Mouse (Mus musculus) skeletal muscle tissue, adult 2 months (tissue): ENCODE results near the gene Rnd2.
"Not testable (repeated sequence)": the region's sequence is repeated elsewhere in the genome, so short reads cannot be mapped to it uniquely, and the experiment has no call there.

ENCODE experiments used
- DNase-seq: peaks from one replicate; pipeline ENCODE4 v3.0.0-alpha.2; 2012; ENCODE audit warnings: low read depth, low spot score

Rnd2 gene

DNA sequence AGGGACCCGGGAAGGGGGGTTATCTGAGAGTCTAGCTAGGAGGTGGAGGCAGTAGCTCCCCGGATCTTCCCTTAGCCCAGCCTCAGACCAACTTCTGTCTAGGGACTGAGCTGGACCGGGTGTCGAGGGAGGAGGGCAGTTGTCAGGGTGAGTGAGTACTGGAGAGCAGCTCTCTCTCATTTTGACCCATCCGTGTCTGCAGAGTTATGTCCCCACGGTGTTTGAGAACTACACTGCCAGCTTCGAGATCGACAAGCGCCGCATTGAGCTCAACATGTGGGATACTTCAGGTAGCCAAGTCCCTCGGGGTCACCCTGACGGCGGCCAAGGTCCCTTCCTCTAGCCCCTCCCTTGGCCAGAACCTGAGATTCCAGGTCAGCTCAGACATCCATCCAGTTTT, 3.9 kb downstream of the Rnd2 start:
- DNase-seq: no peak

DNA sequence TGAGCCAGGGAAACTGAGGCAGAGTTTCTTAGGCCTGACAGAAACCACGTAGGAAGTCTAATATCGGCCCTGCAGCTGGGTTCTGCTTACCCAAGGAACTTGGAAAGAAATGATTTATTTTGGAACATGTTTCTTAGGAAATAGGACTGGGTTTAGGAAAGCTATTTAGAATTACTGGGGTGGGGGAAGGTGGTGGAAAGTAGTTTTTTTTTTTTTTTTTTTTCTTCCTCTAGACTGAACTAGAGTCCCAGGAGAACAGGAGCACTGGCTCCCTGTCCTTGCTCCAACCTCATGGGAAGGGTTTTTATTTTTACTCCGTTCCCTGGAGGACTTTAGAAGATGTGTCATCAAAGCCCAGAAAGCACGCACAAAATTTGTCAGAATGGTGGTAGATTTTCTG, 4.4 kb downstream of the Rnd2 start:
- no peak for DNase-seq

DNA sequence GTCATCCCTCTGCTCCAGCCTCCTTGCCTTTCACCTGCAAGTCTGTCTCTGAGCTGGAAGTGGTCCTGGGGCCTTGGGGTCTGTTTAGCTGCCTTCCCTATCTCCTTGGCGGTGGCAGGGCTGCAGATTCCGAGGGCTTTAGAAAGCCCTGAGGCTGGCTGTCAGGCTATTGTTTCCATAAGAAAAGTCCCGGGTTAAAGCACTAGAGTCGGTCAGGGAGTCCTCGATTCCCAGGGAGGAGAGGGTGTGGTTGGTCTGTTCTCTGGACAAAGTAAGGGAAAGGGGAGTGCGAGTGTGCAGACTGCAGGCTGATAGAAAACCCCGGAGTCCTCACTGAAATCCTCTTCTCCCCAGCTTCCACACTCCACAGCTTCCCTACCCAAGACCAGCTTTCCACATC, 5.4 kb downstream of the Rnd2 start:
- no peak for DNase-seq

DNA sequence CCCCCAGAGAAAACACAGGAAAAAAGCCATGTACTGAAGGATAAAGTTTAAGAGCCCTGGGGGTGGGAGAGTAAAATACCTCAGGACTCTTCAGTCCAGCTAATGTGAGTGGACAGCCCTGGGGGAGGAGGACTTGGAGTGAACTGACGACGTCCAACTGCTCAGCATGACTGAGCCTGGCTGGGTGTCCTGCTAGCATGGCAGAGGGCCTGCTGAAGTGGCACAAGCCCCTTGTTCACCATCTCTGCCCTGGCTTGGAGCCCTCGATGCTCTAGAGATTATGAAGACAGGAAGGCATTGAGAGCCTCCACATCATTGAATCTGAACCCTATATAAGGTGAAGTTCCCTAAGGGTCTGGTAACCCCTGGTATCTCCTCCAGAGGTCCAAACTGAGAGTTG, 7.1 kb downstream of the Rnd2 start:
- DNase-seq: no peak

DNA sequence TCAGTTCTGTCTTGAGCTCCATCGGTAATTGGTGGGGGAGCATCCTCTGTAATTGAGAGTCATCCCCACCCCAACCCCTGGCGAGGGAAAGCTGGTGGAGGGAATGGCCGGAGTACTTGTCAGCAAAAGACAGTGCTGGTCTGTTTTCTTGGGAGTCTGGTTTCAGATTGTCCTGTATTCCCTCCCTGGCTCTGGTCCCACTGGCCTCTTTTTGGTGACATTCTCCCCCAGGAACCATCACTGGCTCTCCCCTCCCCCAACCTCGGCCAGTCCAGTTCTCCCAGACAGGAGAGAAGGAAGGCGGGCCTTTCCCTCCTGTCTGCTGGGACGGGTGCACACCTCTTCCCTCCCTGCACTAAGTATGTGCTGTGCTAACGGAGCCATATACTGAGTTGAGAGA, 7.5 kb downstream of the Rnd2 start:
- no peak for DNase-seq

DNA sequence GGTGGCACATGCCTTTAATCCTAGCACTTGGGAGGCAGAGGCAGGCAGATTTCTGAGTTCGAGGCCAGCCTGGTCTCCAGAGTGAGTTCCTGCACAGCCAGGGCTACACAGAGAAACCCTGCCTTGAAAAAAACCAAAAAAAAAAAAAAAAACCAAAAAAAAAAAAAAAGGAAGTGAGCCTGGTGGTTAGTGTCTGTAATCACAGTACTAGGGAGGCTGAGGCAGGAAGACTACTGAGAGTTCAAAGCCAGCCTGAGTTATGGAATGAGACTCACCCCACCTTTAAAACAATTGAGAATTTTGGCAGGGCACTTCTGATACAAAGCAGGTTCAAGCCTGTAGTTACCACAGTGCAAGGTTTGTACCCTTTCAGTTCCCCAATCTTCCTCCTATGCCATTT, 8.9 kb downstream of the Rnd2 start:
- not testable (repeated sequence) for DNase-seq

DNA sequence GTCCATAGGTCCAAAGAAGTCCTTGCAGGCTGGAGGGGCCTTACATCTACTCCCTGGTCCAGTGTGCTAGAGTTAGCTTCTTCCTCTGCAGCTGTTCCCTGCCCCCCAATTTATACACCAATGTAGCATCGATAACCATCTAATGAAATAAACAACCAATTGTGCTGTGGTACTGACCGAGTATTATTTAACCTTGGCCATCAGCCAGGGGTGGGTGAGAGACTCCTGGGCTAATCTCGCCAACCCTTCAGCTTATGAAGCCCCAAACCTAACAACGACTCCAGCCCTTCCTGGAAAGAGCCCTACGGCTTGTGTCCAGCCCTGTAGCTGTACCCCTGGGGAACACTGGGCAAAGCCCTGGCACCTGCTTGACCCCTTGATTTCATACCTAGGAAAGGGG, 9.5 kb downstream of the Rnd2 start:
- no peak for DNase-seq

DNA sequence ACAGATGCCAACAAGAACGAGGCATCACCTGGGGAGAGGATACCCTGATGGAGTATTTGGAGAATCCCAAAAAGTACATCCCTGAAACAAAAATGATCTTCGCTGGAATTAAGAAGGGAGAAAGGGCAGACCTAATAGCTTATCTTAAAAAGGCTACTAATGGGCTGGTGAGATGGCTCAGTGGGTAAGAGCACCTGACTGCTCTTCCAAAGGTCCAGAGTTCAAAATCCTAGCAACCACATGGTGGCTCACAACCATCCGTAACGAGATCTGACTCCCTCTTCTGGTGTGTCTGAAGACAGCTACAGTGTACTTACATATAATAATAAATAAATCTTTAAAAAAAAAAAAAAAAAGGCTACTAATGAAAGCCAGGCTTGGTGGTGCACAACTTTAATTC, 11.6 kb downstream of the Rnd2 start:
- DNase-seq: not testable (repeated sequence)

DNA sequence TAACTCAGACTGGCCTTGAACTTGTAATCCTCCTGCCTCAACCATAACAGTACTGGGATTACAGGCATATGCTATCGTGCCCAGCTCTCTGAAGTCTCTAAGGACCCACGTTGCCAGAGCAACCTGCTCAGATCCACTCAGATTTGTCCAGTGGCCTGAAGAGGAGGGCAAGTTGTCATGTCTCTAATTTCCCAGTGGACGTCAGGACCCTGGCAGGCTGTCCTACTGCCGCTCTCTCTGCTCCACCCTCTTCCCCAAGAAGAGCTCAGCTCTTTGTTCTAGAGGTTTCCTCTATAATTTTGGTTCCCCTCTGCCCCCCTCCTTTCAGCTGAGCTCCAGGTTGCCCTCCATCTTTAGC, 12.4 kb downstream of the Rnd2 start:
- no peak for DNase-seq

DNA sequence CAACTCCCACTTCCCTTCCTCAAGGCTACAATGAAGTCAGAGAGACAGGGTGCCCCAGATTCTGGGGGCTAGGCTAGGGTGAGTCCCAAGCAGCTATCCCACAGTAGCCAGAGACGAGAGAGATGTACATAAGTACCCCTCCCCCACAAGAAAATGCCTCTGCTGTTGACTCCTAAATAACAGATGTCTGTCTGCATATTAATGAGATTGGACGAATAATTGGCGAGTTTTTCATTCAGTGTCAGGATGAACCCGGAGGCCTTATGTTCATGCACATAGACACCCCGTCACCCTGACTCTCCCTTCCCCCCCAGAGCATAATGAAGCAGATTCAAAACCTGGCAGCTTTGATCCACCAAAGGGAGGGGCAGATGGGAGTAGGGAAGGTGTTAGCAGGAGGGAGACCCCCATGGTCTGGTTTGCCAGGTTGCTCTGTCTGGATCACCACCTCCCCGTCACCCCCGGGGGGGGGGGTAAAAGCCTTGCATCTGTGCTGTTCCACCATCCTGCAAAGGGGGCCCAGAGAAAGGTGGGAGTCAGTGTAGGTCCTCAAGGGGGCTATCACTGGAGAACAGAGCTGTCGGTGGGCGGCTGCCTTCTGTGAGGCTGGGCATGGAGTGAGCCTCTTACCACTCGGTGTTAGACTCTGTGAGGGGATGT, 12.9 kb downstream of the Rnd2 start:
- DNase-seq: no peak

DNA sequence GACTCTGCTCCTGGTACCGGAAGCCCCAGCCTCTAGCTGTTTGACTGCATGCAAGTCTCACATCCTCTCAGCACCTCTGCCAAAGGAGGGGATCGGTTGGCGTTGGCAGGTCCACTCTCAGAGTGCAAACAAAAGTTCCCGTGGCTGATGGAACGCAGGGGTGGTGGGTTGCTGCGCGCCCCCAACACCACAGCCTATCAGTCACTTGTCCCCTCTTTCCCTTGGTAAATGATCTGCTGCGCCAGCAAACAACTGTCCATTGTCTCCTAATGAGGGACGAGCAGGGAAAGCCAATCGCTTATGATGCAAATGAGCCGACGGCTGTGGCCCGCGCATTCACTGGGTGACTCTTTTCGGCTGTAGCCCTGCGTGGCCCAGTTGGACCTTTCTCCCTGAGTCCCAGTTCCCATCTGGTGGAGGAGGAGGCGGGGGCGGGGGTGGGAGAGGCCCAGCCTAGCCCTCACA, 14.4 kb downstream of the Rnd2 start:
- DNase-seq: no peak

DNA sequence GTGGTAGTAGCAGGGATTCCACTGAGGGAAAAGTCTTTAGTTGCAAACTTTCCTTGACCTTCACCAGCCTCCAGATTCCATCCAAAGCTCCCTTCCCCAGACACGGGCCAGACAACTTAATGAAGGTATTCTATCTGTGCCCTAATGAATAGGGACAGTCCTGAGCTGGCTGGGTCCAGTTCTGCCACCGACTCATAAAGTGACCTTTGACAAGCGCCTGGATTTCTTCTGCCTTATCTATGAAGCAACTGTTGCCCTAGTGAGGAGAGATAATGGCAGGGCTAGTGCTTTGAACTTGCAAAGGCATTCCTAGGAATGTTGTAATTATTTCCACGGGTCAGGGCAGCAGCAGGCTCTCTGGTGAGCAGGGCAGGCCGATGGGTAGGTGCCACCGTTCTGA, 16.1 kb downstream of the Rnd2 start:
- DNase-seq: no peak

DNA sequence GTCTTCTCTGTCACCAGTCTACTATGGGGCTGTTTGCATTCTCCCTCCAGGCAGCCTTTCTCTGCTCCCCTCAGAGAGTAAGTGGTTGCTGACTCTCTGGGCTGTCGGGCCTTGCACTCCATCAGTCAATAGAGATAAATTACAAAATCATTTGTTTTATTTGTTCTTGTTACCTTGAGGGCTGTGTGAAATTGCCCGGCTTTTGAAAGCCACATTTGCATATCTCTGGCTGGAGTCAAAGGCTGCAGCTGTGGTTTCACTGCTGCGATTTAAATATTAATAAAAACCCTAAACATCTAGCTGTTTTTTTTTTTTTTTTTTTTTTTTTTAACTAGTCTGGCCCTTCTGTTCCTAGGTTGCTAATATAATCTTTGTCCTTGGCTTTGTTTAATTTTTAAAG, 19.0 kb downstream of the Rnd2 start:
- no peak for DNase-seq

DNA sequence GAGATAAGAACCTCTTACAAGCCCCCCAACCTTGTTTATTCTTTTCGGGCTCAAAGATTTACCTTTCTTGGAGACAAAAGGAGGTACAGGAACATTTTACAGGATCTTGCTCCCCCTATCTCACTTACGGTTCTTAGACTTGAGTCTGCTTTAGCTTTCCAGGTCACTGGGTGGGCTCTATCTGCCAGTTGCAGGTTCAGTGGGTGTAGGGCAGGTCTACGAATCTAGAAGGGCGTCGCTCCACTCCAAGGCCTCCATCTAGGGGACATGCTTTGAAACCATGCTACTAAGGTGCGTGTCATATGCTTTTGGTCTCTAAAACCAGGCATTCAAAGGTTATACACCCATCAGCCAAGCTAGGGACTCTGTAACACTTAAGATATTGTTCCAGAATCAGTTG, 19.4 kb downstream of the Rnd2 start:
- no peak for DNase-seq

DNA sequence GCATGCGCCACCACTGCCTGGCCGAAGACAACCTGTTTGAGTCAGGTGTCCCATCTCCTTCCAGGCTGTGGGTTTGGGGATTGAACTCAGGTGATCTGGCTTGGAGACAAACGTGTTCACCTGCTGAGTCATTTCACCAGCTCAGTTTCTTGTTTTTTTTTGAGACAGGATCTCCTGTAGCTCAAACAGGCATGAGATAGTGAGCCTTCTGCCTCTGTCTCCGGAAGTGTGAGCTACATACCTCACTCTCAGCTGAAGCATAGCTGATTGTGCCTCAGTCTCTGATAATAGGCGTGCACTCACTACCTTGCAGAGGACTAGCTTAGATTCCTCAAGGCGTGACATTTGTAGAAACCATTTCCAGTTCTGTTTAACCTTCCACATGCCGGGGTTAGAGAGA, 20.0 kb downstream of the Rnd2 start:
- no peak for DNase-seq

DNA sequence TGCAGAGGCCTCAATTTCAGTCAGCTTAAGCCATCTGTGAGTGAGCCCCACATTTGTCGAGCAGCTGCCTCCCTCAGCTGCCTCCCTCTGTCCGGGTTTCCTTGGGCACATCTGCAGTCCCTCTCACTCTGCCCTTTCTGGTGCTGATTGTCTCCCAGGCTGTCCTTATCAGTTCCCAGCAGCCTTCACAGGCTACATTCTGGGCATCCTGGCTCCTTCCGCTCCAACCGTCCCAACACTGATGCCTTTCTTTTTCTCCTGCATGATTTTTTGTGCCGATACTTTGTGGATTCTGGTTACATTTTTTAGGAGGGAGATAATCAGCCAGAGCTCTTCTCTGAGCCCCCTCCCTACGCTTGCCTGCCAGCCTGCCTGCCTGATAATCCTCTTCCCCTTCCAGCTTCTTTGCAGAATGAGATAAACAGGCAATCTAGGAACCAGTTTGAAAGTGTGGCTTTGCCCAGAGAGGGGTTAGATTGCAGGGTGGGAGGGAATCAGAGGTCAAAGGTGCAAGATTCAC, 20.8 kb downstream of the Rnd2 start:
- no peak for DNase-seq

DNA sequence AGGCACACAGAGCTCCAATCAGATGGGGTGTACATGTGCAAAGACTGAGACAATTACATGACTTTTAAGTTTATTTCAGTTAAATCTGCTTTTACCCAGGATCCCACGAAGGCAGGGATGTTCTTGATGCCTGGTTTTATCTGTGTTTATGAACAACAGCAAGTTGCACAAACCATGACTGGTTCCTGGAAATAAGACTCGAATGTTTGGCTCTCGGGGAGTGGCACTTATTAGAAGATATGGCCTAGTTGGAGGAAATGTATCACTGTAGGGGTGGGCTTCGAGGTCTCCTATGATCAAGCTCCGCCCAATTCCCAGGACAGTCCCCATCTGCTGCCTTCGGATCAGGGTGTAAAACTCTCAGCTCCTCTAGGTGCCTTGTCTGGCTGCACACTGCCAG, 21.3 kb downstream of the Rnd2 start:
- no peak for DNase-seq

DNA sequence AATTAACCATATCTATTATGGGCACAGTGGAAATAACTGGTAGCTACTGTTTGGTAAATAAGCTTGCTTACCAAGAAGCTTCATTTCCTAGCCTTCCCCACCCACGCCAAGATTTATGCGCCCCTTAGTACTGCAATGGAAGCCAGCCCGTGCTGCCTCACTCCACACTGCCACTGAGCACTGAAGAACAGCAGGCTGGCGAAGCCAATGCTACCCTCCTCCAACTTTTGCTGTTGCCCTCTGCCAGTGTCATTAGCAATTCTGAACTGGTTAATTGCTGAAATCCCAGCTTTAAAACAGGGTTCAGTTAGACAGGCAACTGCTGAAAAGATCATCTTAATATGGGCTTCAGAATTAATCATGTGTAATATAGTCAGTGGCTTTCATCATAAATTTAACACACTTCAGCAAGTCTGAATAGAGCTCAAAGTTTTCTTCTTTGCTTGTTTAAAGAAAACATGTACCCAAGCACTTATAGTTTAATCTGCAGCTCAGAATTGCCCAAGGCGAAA, 41.5 kb downstream of the Rnd2 start:
- DNase-seq: no peak

DNA sequence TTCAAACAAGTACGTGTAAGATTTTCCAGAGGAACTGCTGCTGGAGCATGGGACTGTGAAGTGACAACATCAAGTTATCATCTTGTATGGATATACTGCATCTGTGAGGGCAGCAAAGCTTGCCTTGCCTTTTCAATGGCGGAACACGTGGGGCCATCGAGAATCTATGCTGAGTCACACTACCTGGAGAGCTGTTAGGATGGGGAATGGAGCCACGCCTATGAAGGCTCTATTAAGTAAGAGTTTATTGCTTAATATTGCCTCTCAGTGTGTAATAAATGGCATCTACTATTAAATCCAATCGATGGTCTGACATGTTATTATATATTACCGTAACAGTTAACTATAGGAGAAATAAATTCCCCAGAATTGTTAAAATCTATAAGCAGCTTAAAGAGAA, 42.3 kb downstream of the Rnd2 start:
- DNase-seq: no peak

DNA sequence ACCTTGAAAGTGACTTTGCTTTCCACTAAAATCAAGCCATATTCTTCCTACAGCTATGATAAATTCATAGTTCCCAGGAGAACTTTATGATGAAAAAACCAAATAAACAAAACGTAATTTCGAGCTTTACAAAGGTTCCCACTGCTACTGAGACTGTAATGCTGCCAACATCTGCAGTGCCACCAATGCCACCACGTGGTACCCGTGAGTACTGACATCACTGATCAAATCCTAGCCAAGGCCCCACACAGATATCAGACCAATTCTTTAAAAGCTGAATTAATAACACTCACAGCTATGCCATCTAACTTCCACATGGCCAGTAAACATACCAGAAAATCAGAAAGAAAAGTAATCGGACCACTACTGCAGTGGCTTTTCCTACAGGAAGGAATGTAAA, 54.1 kb downstream of the Rnd2 start:
- no peak for DNase-seq

DNA sequence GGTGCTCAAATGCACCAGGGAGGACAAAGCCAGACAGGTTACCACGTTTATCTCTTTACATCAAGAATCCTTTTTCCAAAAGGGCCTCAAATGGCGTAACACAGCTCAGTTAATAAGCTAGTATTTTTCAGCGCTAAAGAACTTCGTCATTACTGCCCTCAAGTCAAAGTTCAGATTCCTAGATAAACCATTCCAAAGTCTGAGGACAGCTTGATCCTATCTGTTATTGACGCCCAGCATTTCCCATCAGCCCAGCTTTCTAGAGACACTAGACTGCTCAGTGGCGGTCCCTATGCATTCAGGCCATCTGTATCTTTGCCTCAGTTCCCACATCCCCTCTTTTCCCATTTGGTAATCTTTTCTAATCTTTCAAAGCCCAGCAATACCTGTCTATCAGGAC, 54.6 kb downstream of the Rnd2 start:
- no peak for DNase-seq
